Mouse (Mus musculus) stomach, embryonic 16.5 days (tissue): ENCODE data around the gene Lamb3. TPM values are rescaled to one million over a fixed set of nuclear protein-coding genes. Genes with fewer than 3 reads are reported as not detected.

Source experiments
- ATAC-seq: fragments of 200-750 bp; cut with Nextera tagmentation; 2 replicates; pipeline ENCODE4 v1.8.0; 2017; ENCODE audit warnings: moderate number of reproducible peaks, moderate TSS enrichment; ENCODE audit not compliant: insufficient read depth, low FRiP score
- H3K27ac ChIP-seq: fragments of 300-500 bp; sonication (generic); 2 replicates; pipeline ENCODE4 v1.5.1; 2014; ENCODE audit warnings: low read length
- H3K27me3 ChIP-seq: fragments of 300-500 bp; sonication (generic); 2 replicates; pipeline ENCODE4 v1.6.1; 2014; ENCODE audit warnings: low read length, control low read depth, mixed read lengths; ENCODE audit not compliant: control insufficient read depth, insufficient read depth
- H3K36me3 ChIP-seq: fragments of 300-500 bp; sonication (generic); 2 replicates; pipeline ENCODE4 v1.6.1; 2014; ENCODE audit warnings: low read length; ENCODE audit not compliant: control insufficient read depth, insufficient read depth
- H3K4me1 ChIP-seq: fragments of 300-500 bp; sonication (generic); 2 replicates; pipeline ENCODE4 v1.6.1; 2014; ENCODE audit warnings: low read length, control low read depth, mixed read lengths; ENCODE audit not compliant: control insufficient read depth, insufficient read depth
- H3K4me2 ChIP-seq: fragments of 300-500 bp; sonication (generic); 2 replicates; pipeline ENCODE4 v1.6.1; 2014; ENCODE audit warnings: low read depth, low read length, mixed read lengths
- H3K4me3 ChIP-seq: fragments of 300-500 bp; sonication (generic); replicated peaks from 2 replicates; pipeline ENCODE4 v1.5.1; 2014; ENCODE audit warnings: mild to moderate bottlenecking, low read length
- H3K9ac ChIP-seq: fragments of 300-500 bp; sonication (generic); 2 replicates; pipeline ENCODE4 v1.6.1; 2014; ENCODE audit warnings: low read length
- H3K9me3 ChIP-seq: fragments of 300-500 bp; sonication (generic); replicated peaks from 2 replicates; pipeline ENCODE4 v1.6.1; 2016; ENCODE audit warnings: low read length, control low read depth; ENCODE audit not compliant: control insufficient read depth
- WGBS: fragments of 180-500 bp; shearing (Covaris S2); extraction: QIAGEN DNeasy Blood & Tissue Kit; methylation state at CpG from one replicate; pipeline ENCODE4 v1.1.7; 2014; 5-methylcytosine and 5-hydroxymethylcytosine counted together
- polyA plus RNA-seq: library from polyadenylated mRNA; unstranded; fragments of >200 nt; fragmentation: Nextera tagmentation; extraction: Ambion mirVana; gene quantifications from 2 replicates; pipeline ENCODE4 v1.2.1, GENCODE M21; 2015

Lamb3 gene
- polyA plus RNA-seq, 1 experiment from 2014 or later, result 17.6 TPM

- Histone ChIP-seq H3K27ac (no peak overlapping the region), H3K4me2 (no peak overlapping the region), H3K9me3 (no peaks in the 10 kb centered on the region), H3K36me3 (no peaks in the 10 kb centered on the region), H3K9ac (no peak overlapping the region), H3K27me3 (no peaks in the 10 kb centered on the region), H3K4me3 (no peak overlapping the region), H3K4me1 (no peaks in the 10 kb centered on the region)
- ATAC-seq, result no peak
These were observed 83.2 kb downstream of the Lamb3 start for GRCm38 (mm10) chr1:193290686-193291085.

- H3K4me3 ChIP-seq, result no peak overlapping the region
- no peak overlapping the region for H3K27ac ChIP-seq
- no peaks in the 10 kb centered on the region for H3K27me3 ChIP-seq
- no peak overlapping the region for H3K9ac ChIP-seq
- ATAC-seq, result no peak
- no peak overlapping the region for H3K4me2 ChIP-seq
- H3K36me3 ChIP-seq, result no peaks in the 10 kb centered on the region
- no peaks in the 10 kb centered on the region for H3K4me1 ChIP-seq
- 46% methylated on average over 2 of the region's 2 CpGs for WGBS
- no peaks in the 10 kb centered on the region for H3K9me3 ChIP-seq
These were observed 85.5 kb downstream of the Lamb3 start for GRCm38 (mm10) chr1:193293039-193293438.

- H3K27me3 ChIP-seq, result no peaks in the 10 kb centered on the region
- H3K27ac ChIP-seq, result no peak overlapping the region
- H3K9me3 ChIP-seq, result no peaks in the 10 kb centered on the region
- H3K4me2 ChIP-seq, result no peak overlapping the region
- no peak for ATAC-seq
- H3K36me3 ChIP-seq, result no peaks in the 10 kb centered on the region
- WGBS, result 63% methylated on average over 3 of the region's 3 CpGs
- no peak overlapping the region for H3K4me3 ChIP-seq
- H3K4me1 ChIP-seq, result no peaks in the 10 kb centered on the region
- H3K9ac ChIP-seq, result no peak overlapping the region
These were observed 86.4 kb downstream of the Lamb3 start for GRCm38 (mm10) chr1:193293926-193294325.

- Histone ChIP-seq H3K4me1 (no peaks in the 10 kb centered on the region), H3K9ac (no peak overlapping the region), H3K27ac (no peak overlapping the region), H3K9me3 (no peaks in the 10 kb centered on the region), H3K4me2 (no peak overlapping the region), H3K27me3 (no peaks in the 10 kb centered on the region), H3K4me3 (no peak overlapping the region), H3K36me3 (no peaks in the 10 kb centered on the region)
- ATAC-seq, result no peak; the same call in 1 of the 2 replicates
- WGBS, result 72% methylated on average over 5 of the region's 5 CpGs
These were observed 88.4 kb downstream of the Lamb3 start for GRCm38 (mm10) chr1:193295920-193296319.

GRCm38 (mm10) chr1:193298141-193298765, 90.8 kb downstream of the Lamb3 start:
- WGBS, result 86% methylated on average over 3 of the region's 3 CpGs
- no peak overlapping the region for H3K4me2 ChIP-seq
- H3K36me3 ChIP-seq, result no peaks in the 10 kb centered on the region
- H3K27me3 ChIP-seq, result no peaks in the 10 kb centered on the region
- ATAC-seq, result no peak
- H3K4me3 ChIP-seq, result no peak overlapping the region
- no peak overlapping the region for H3K27ac ChIP-seq
- no peaks in the 10 kb centered on the region for H3K9me3 ChIP-seq
- peaks cover 7% of the 10 kb centered on the region; the same call in 1 of the 2 replicates for H3K4me1 ChIP-seq
- no peak overlapping the region for H3K9ac ChIP-seq

DNA sequence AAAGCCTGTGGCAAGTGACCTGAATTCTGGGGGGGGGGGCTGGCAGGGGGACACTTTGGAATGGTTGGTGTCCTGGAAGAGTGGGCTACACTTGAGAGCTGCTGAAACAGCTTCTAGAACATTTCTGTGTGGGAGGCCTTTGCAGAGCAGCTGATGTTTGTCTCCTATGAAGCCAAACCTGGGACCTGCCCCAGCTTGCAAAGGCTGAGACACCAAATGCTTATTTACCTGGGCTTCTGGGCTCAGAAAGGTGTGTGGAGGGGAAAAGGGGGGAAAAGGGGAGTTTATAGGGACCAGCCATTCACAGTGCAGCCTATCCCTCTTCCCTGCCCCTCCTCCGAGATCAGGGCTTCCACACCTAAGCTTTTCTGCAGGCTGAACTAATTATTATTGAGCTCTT, 92.5 kb downstream of the Lamb3 start:
- Histone ChIP-seq H3K9ac (no peak overlapping the region), H3K4me3 (no peak overlapping the region), H3K27ac (0 out of 2 replicates have a peak overlapping the region, but pooled peaks have one; percentile 86), H3K9me3 (no peaks in the 10 kb centered on the region), H3K4me2 (no peak overlapping the region), H3K36me3 (no peaks in the 10 kb centered on the region), H3K27me3 (no peaks in the 10 kb centered on the region), H3K4me1 (peaks cover 7% of the 10 kb centered on the region; the same call in 1 of the 2 replicates)
- no peak for ATAC-seq
- WGBS, result 58% methylated on average over 1 of the region's 1 CpGs

DNA sequence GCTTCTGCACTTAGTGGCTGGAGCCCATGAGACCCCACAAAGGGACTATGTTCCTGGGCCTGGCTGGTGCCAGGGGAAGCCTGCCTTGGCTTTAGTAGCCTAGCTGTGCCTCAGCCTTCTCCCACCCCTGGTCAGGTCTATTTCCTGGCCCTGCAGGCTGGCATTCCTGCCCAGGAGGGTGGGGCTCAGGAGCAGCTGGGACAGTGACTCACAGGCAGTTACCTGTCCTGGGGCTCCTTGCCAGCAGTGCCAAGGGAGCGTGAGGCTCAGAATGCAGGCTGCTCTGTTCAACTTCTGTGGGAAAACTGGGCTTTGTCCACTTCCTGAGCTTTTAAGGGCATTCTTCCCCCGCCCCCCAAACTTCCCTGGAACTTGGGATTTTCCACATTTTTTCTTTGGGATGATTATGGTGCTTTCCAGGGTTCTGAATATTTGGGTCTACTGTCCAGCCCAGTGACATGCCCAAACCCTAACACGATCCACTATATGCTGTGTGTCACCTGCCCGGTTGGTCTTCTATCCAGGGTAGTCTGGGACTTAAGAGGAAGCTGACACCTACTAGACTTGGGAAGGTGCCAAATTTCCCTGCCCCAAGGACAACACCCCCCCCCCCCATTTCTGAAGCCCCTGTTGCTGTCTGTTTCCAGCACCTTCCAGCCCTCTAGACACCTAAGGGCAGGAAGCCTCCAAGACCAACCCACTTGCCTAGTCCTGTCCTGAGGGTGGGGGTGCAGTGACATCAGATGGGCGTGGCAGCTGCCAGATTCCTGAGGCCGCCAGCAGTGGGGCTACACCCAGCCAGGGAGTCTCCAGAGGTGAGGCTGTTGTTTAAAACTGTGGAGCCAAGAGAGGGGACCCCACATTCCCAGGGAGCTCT, 94.0 kb downstream of the Lamb3 start:
- H3K4me2 ChIP-seq, result peak overlapping the region; percentile 39
- peak overlapping the region; percentile 35 for H3K4me3 ChIP-seq
- WGBS, result 48% methylated on average over 6 of the region's 6 CpGs
- peak overlapping the region; percentile 59 for H3K9ac ChIP-seq
- H3K9me3 ChIP-seq, result no peaks in the 10 kb centered on the region
- no peaks in the 10 kb centered on the region for H3K27me3 ChIP-seq
- H3K36me3 ChIP-seq, result no peaks in the 10 kb centered on the region
- peak overlapping the region; percentile 86 for H3K27ac ChIP-seq
- peak; percentile 92 for ATAC-seq
- peaks cover 7% of the 10 kb centered on the region; the same call in 1 of the 2 replicates for H3K4me1 ChIP-seq

GRCm38 (mm10) chr1:193302093-193302405, 94.5 kb downstream of the Lamb3 start:
- peaks cover 7% of the 10 kb centered on the region; the same call in 1 of the 2 replicates for H3K4me1 ChIP-seq
- H3K4me3 ChIP-seq, result peak overlapping the region; percentile 35
- H3K9ac ChIP-seq, result peak overlapping the region; percentile 59
- peak; percentile 81 for ATAC-seq
- no peaks in the 10 kb centered on the region for H3K36me3 ChIP-seq
- H3K27ac ChIP-seq, result peak overlapping the region; percentile 86
- WGBS, result 45% methylated on average over 8 of the region's 8 CpGs
- H3K4me2 ChIP-seq, result peak overlapping the region; percentile 39
- no peaks in the 10 kb centered on the region for H3K9me3 ChIP-seq
- H3K27me3 ChIP-seq, result no peaks in the 10 kb centered on the region

- 68% methylated on average over 2 of the region's 2 CpGs for WGBS
These were observed 95.6 kb downstream of the Lamb3 start for GRCm38 (mm10) chr1:193303096-193303495.

More at GRCm38 (mm10) chr1:193303096-193303495, 95.6 kb downstream of the Lamb3 start:
- no peak overlapping the region for H3K4me3 ChIP-seq
- peak overlapping the region; percentile 39 for H3K4me2 ChIP-seq
- H3K9me3 ChIP-seq, result no peaks in the 10 kb centered on the region
- ATAC-seq, result no peak
- H3K27ac ChIP-seq, result no peak overlapping the region
- peak overlapping the region; percentile 26; the same call in 1 of the 2 replicates for H3K9ac ChIP-seq
- H3K4me1 ChIP-seq, result peaks cover 7% of the 10 kb centered on the region; the same call in 1 of the 2 replicates
- no peaks in the 10 kb centered on the region for H3K27me3 ChIP-seq
- H3K36me3 ChIP-seq, result no peaks in the 10 kb centered on the region
